1 mouse cellular context compared by ENCODE assay signal in genomic region chr8:106063046-106063445, GRCm38 (mm10).
TF ChIP-seq lines count a peak whose summit lies in the region.

No protein-coding gene starts in this region.

TF ChIP-seq in MEL, 35 proteins besides CTCF, POLR2A, EP300 and RAD21:
- TF ChIP-seq ETS1 (IDR thresholded peaks at IDR 0.05; ENCODE audit: low read depth, low read length) (peak; percentile 37; the same call in 1 of the 2 replicates), TBP (IDR thresholded peaks at IDR 0.05; ENCODE audit: low read depth, low read length) (0 out of 2 replicates have a peak, but pooled peaks have one; percentile 40), MAX (IDR thresholded peaks at IDR 0.05; ENCODE audit: low read length) (no peak), ELF1 (IDR thresholded peaks at IDR 0.05; ENCODE audit: low read depth, low read length) (peak; percentile 68), ZNF384 (IDR thresholded peaks at IDR 0.05; ENCODE audit: low read depth, low read length) (no peak), SIN3A (IDR thresholded peaks at IDR 0.05; ENCODE audit: low read length) (peak; percentile 22; the same call in 1 of the 2 replicates), GATA1 (IDR thresholded peaks at IDR 0.05; ENCODE audit: low read depth, low read length) (peak; percentile 65), SMC3 (IDR thresholded peaks at IDR 0.05; ENCODE audit: low read depth, low read length) (no peak), TAL1 (IDR thresholded peaks at IDR 0.05; ENCODE audit: low read length) (peak; percentile 52), MXI1 (IDR thresholded peaks at IDR 0.05; ENCODE audit: low read depth, low read length) (peak; percentile 38), MYC (IDR thresholded peaks at IDR 0.05; ENCODE audit: low read depth, low read length) (0 out of 2 replicates have a peak, but pooled peaks have one; percentile 56), RCOR1 (IDR thresholded peaks at IDR 0.05; ENCODE audit: low read depth, low read length) (no peak), POLR2AphosphoS5 (IDR thresholded peaks at IDR 0.05; ENCODE audit: borderline replicate concordance, low read depth, low read length) (no peak), ZC3H11A (IDR thresholded peaks at IDR 0.05; ENCODE audit: low read depth, low read length) (no peak), NRF1 (IDR thresholded peaks at IDR 0.05; ENCODE audit: insufficient read depth, low read depth, low read length, poor library complexity, severe bottlenecking) (peak; percentile 73), MAFK (IDR thresholded peaks at IDR 0.05; ENCODE audit: borderline replicate concordance, low read depth, low read length) (no peak), USF1 (IDR thresholded peaks at IDR 0.05; ENCODE audit: low read depth, low read length) (no peak)
TF ChIP-seq in MEL: peak in this region for 9.
